Mouse (Mus musculus): ENCODE data around the gene Cpa4. TPM values are rescaled to one million over a fixed set of nuclear protein-coding genes. Genes with fewer than 3 reads are reported as not detected.

The Cpa4 gene
- total and polyA plus RNA-seq, 3 experiments = not detected

GRCm38 (mm10) chr6:30604342-30604867 lies 36.2 kb downstream of the Cpa4 start:
- Histone ChIP-seq H3K27ac (no peak overlapping the region), H3K4me3 (no peak overlapping the region), H3K79me2 (replicated peaks; ENCODE audit: control insufficient read depth, insufficient read depth, low read length) (no peaks in the 10 kb centered on the region), H3K36me3 (ENCODE audit: control insufficient read depth, insufficient read depth, low read length) (no peaks in the 10 kb centered on the region), H3K9ac (ENCODE audit: low read depth, low read length) (no peak overlapping the region), H3K4me1 (ENCODE audit: control insufficient read depth, insufficient read depth, low read length) (no peaks in the 10 kb centered on the region), H3K27me3 (ENCODE audit: control insufficient read depth, insufficient read depth, low read length) (no peaks in the 10 kb centered on the region)
- DNase-seq = no peak
- intact Hi-C loops (cut with DNase I) = no loop called here
- TF ChIP-seq EP300 (IDR thresholded peaks at IDR 0.05; ENCODE audit: insufficient read depth, low read depth, low read length) (no peak), POLR2A (IDR thresholded peaks at IDR 0.05; ENCODE audit: insufficient read depth, low read depth, low read length) (no peak), CTCF (IDR thresholded peaks at IDR 0.05) (no peak)
- 92% methylated on average over 7 of the region's 7 CpGs for WGBS

- no peaks in the 10 kb centered on the region for H3K79me2 ChIP-seq (replicated peaks; ENCODE audit: control insufficient read depth, insufficient read depth, low read length)
- intact Hi-C loops (cut with DNase I) = no loop called here
- no peaks in the 10 kb centered on the region for H3K27me3 ChIP-seq (ENCODE audit: control insufficient read depth, insufficient read depth, low read length)
- H3K27ac ChIP-seq = no peak overlapping the region
- 88% methylated on average over 4 of the region's 4 CpGs for WGBS
- DNase-seq = no peak
- H3K4me1 ChIP-seq (ENCODE audit: control insufficient read depth, insufficient read depth, low read length) = no peaks in the 10 kb centered on the region
- no peaks in the 10 kb centered on the region for H3K36me3 ChIP-seq (ENCODE audit: control insufficient read depth, insufficient read depth, low read length)
- no peak overlapping the region for H3K9ac ChIP-seq (ENCODE audit: low read depth, low read length)
- H3K4me3 ChIP-seq = no peak overlapping the region
- TF ChIP-seq CTCF (IDR thresholded peaks at IDR 0.05) = no peak
- no peak for TF ChIP-seq EP300 (IDR thresholded peaks at IDR 0.05; ENCODE audit: insufficient read depth, low read depth, low read length)
Observed at GRCm38 (mm10) chr6:30605111-30605510, 36.9 kb downstream of the Cpa4 start.

- Histone ChIP-seq H3K27ac (no peak overlapping the region), H3K4me1 (ENCODE audit: control insufficient read depth, insufficient read depth, low read length) (no peaks in the 10 kb centered on the region), H3K27me3 (ENCODE audit: control insufficient read depth, insufficient read depth, low read length) (no peaks in the 10 kb centered on the region), H3K4me3 (no peak overlapping the region), H3K79me2 (replicated peaks; ENCODE audit: control insufficient read depth, insufficient read depth, low read length) (no peaks in the 10 kb centered on the region), H3K36me3 (ENCODE audit: control insufficient read depth, insufficient read depth, low read length) (no peaks in the 10 kb centered on the region), H3K9ac (ENCODE audit: low read depth, low read length) (no peak overlapping the region)
- intact Hi-C loops (cut with DNase I) = no loop called here
- DNase-seq = no peak
- TF ChIP-seq CTCF (IDR thresholded peaks at IDR 0.05) (no peak), EP300 (IDR thresholded peaks at IDR 0.05; ENCODE audit: insufficient read depth, low read depth, low read length) (no peak), POLR2A (IDR thresholded peaks at IDR 0.05; ENCODE audit: insufficient read depth, low read depth, low read length) (no peak)
- WGBS = 85% methylated on average over 5 of the region's 5 CpGs
Observed at GRCm38 (mm10) chr6:30605672-30606071, 37.5 kb downstream of the Cpa4 start.

GRCm38 (mm10) chr6:30610710-30611109 lies 42.5 kb downstream of the Cpa4 start, which contains the start of gene Cpa5:
TSS of gene Cpa5 (plus strand) at chr6:30611010.
- no peak within 1 kb of the TSS for H3K27ac ChIP-seq
- no peak within 1 kb of the TSS for H3K9ac ChIP-seq (ENCODE audit: low read depth, low read length)
- WGBS = 96% methylated on average over 7 of the region's 7 CpGs
- TF ChIP-seq EP300 (IDR thresholded peaks at IDR 0.05; ENCODE audit: insufficient read depth, low read depth, low read length) (no peak), POLR2A (IDR thresholded peaks at IDR 0.05; ENCODE audit: insufficient read depth, low read depth, low read length) (no peak), CTCF (IDR thresholded peaks at IDR 0.05) (no peak)
- no peaks in the 10 kb centered on the region for H3K4me1 ChIP-seq (ENCODE audit: control insufficient read depth, insufficient read depth, low read length)
- DNase-seq = no peak
- H3K79me2 ChIP-seq (replicated peaks; ENCODE audit: control insufficient read depth, insufficient read depth, low read length) = no peaks in the 10 kb centered on the region
- no peaks in the 10 kb centered on the region for H3K36me3 ChIP-seq (ENCODE audit: control insufficient read depth, insufficient read depth, low read length)
- H3K27me3 ChIP-seq (ENCODE audit: control insufficient read depth, insufficient read depth, low read length) = no peaks in the 10 kb centered on the region
- H3K4me3 ChIP-seq = no peak within 1 kb of the TSS
- intact Hi-C loops (cut with DNase I) = no loop called here

- DNase-seq = no peak
- H3K9ac ChIP-seq (ENCODE audit: low read depth, low read length) = no peak overlapping the region
- no peaks in the 10 kb centered on the region for H3K79me2 ChIP-seq (replicated peaks; ENCODE audit: control insufficient read depth, insufficient read depth, low read length)
- intact Hi-C loops (cut with DNase I) = no loop called here
- TF ChIP-seq CTCF (IDR thresholded peaks at IDR 0.05) = no peak
- no peak for TF ChIP-seq POLR2A (IDR thresholded peaks at IDR 0.05; ENCODE audit: insufficient read depth, low read depth, low read length)
- no peak for TF ChIP-seq EP300 (IDR thresholded peaks at IDR 0.05; ENCODE audit: insufficient read depth, low read depth, low read length)
- no peaks in the 10 kb centered on the region for H3K36me3 ChIP-seq (ENCODE audit: control insufficient read depth, insufficient read depth, low read length)
- H3K4me3 ChIP-seq = no peak overlapping the region
- 90% methylated on average over 5 of the region's 5 CpGs for WGBS
- H3K27me3 ChIP-seq (ENCODE audit: control insufficient read depth, insufficient read depth, low read length) = no peaks in the 10 kb centered on the region
- no peak overlapping the region for H3K27ac ChIP-seq
- no peaks in the 10 kb centered on the region for H3K4me1 ChIP-seq (ENCODE audit: control insufficient read depth, insufficient read depth, low read length)
Observed at GRCm38 (mm10) chr6:30611212-30611611, 43.0 kb downstream of the Cpa4 start.

- intact Hi-C loops (cut with DNase I) = no loop called here
- H3K4me3 ChIP-seq = no peak overlapping the region
- H3K4me1 ChIP-seq (ENCODE audit: control insufficient read depth, insufficient read depth, low read length) = no peaks in the 10 kb centered on the region
- TF ChIP-seq CTCF (IDR thresholded peaks at IDR 0.05) (no peak), EP300 (IDR thresholded peaks at IDR 0.05; ENCODE audit: insufficient read depth, low read depth, low read length) (no peak), POLR2A (IDR thresholded peaks at IDR 0.05; ENCODE audit: insufficient read depth, low read depth, low read length) (no peak)
- DNase-seq = no peak
- no peaks in the 10 kb centered on the region for H3K36me3 ChIP-seq (ENCODE audit: control insufficient read depth, insufficient read depth, low read length)
- no peaks in the 10 kb centered on the region for H3K79me2 ChIP-seq (replicated peaks; ENCODE audit: control insufficient read depth, insufficient read depth, low read length)
- H3K27ac ChIP-seq = no peak overlapping the region
- 93% methylated on average over 6 of the region's 6 CpGs for WGBS
- H3K27me3 ChIP-seq (ENCODE audit: control insufficient read depth, insufficient read depth, low read length) = no peaks in the 10 kb centered on the region
- no peak overlapping the region for H3K9ac ChIP-seq (ENCODE audit: low read depth, low read length)
Observed at GRCm38 (mm10) chr6:30614251-30614650, 46.1 kb downstream of the Cpa4 start.

Measured in heart, adult 2 months (tissue).